Mouse (Mus musculus): ENCODE measurements at regions not wholly inside any gene's neighbourhood (a gene's known extent, or its start where the extent isn't known, plus 50 kb on each side); places are given as distances from the start of the nearest gene placed in this dataset.

DNA sequence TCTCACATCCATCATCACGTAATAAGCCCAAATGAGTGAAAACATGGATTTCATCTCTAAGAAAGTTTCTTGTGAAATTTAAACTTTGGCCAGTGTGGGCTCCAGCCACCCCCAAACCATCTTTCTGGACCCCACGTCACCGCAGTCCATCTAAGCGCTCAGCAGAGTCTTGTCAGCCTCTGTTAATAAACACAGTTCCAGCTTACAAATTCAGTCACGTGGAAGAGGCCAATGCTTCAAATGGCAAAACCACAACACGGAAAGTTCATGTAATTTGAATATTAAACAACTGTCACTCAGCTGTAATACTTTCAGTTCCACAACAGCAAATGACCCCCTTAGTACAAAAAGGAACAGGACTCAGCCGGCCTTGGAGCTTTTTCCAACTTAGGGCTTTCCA lies 282.0 kb upstream of the Nfe2l3 start:
- TF ChIP-seq CTCF (IDR thresholded peaks at IDR 0.05; ENCODE audit: insufficient read depth, low read depth, low read length): no peak
- TF ChIP-seq POLR2A (IDR thresholded peaks at IDR 0.05; ENCODE audit: insufficient read depth, low read depth, low read length): no peak
